Mouse (Mus musculus): ENCODE data around the gene Bcl2l10.

GRCm38 (mm10) chr9:75357087-75357654, 9.6 kb downstream of the Bcl2l10 start:
- TF ChIP-seq USF1 (IDR thresholded peaks at IDR 0.05; ENCODE audit: low read depth), result no peak
- no peak for TF ChIP-seq REST (IDR thresholded peaks at IDR 0.05; ENCODE audit: insufficient read depth, insufficient read length)
- no peak for TF ChIP-seq TCF3 (IDR thresholded peaks at IDR 0.05; ENCODE audit: insufficient read length, low read depth)

Measured in myocyte (in vitro differentiated cells).